Mouse (Mus musculus) thymus, adult 2 months (tissue): ENCODE measurements around the gene Usp47. TPM values are rescaled to one million over a fixed set of nuclear protein-coding genes. Genes with fewer than 3 reads are reported as not detected.

ENCODE experiments used
- DNase-seq: peaks from one replicate; pipeline ENCODE4 v3.0.0; 2021
- H3K27ac ChIP-seq: fragments of 200-500 bp; 2 replicates; pipeline ENCODE4 v1.5.1; 2012; ENCODE audit warnings: low read length, control low read depth; ENCODE audit not compliant: control insufficient read depth, insufficient read depth
- H3K27me3 ChIP-seq: fragments of 200-500 bp; 2 replicates; pipeline ENCODE4 v1.6.1; 2012; ENCODE audit warnings: mild to moderate bottlenecking, low read length, moderate library complexity, mixed read lengths; ENCODE audit not compliant: control insufficient read depth, insufficient read depth
- H3K36me3 ChIP-seq: fragments of 200-500 bp; 2 replicates; pipeline ENCODE4 v1.6.1; 2012; ENCODE audit warnings: mild to moderate bottlenecking, low read length, moderate library complexity; ENCODE audit not compliant: control insufficient read depth, insufficient read depth
- H3K4me1 ChIP-seq: fragments of 200-500 bp; replicated peaks from 2 replicates; pipeline ENCODE4 v1.6.1; 2012; ENCODE audit warnings: low read length; ENCODE audit not compliant: control insufficient read depth, insufficient read depth
- H3K4me3 ChIP-seq: fragments of 200-500 bp; 2 replicates; pipeline ENCODE4 v1.5.1; 2012; ENCODE audit warnings: mild to moderate bottlenecking, low read length, control low read depth, moderate library complexity; ENCODE audit not compliant: control insufficient read depth, insufficient read depth
- CTCF ChIP-seq: fragments of 200-500 bp; IDR thresholded peaks from 2 replicates; pipeline ENCODE4 v1.5.1; 2012; ENCODE audit warnings: mild to moderate bottlenecking, control low read depth, low read length, moderate library complexity, borderline replicate concordance; ENCODE audit not compliant: control insufficient read depth, poor library complexity, insufficient read depth; ENCODE audit errors: extremely low read depth
- POLR2A ChIP-seq: fragments of 200-500 bp; IDR thresholded peaks from 2 replicates; pipeline ENCODE4 v1.6.1; 2012; ENCODE audit warnings: mild to moderate bottlenecking, low read length, control low read depth, moderate library complexity; ENCODE audit not compliant: control insufficient read depth, poor library complexity, insufficient read depth; ENCODE audit errors: extremely low read depth
- WGBS: fragments of 180-500 bp; shearing (Covaris S2); methylation state at CpG from one replicate; pipeline ENCODE4 v1.1.7; 2018; 5-methylcytosine and 5-hydroxymethylcytosine counted together
- polyA plus RNA-seq: library from polyadenylated mRNA; depleted of rRNA; stranded (reverse); fragments of >200 nt; gene quantifications from 2 replicates; pipeline ENCODE4 v1.2.3, GENCODE M21; 2012

The Usp47 gene
- polyA plus RNA-seq, 1 experiment = 13.2 TPM

DNA sequence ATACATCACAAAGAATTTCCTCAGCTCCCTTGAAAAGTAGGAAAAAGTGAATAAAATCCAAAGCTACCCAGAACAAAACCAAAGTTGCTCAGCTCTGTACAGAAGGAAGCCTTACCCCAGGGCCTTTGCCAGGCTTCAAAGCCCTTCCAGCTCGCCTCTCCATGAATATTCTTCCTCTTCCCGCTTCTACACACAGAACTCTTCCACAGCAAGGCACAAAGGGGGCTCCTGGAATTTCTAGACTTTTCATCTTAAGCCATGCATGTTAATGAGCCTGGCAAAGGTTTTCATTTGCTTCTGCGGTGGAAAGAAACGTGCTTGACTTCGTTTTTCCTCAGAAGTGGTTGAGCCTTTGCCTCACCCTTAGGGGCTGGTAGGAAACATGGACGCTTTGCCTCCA, 108.7 kb downstream of the Usp47 start:
- Histone ChIP-seq H3K36me3 (no peaks in the 10 kb centered on the region), H3K4me1 (no peaks in the 10 kb centered on the region), H3K27ac (no peak overlapping the region), H3K4me3 (no peak overlapping the region), H3K27me3 (no peaks in the 10 kb centered on the region)
- TF ChIP-seq POLR2A (no peak), CTCF (no peak)
- 90% methylated on average over 6 of the region's 6 CpGs for WGBS
- DNase-seq = no peak

DNA sequence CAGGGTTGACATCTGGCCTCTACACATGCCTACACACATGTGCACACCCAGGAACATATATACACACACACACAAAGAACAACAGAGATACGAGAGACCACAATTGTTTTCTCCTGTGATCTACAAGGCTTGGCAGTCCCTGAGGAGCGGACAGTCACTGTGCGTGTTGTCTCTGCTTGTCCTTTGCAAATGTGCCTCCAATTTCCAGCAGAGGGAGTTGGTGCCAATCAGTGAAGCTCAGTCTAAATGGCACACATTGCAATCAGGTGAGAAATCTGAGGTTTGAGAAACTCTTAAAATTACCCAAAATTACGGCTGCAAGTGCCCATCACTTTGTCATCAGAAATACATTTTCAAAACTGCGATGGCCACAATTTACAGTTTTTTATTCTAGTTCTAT, 110.0 kb downstream of the Usp47 start:
- Histone ChIP-seq H3K27me3 (no peaks in the 10 kb centered on the region), H3K4me3 (no peak overlapping the region), H3K36me3 (no peaks in the 10 kb centered on the region), H3K27ac (no peak overlapping the region), H3K4me1 (no peaks in the 10 kb centered on the region)
- TF ChIP-seq CTCF = no peak
- no peak for DNase-seq
- 92% methylated on average over 5 of the region's 5 CpGs for WGBS

DNA sequence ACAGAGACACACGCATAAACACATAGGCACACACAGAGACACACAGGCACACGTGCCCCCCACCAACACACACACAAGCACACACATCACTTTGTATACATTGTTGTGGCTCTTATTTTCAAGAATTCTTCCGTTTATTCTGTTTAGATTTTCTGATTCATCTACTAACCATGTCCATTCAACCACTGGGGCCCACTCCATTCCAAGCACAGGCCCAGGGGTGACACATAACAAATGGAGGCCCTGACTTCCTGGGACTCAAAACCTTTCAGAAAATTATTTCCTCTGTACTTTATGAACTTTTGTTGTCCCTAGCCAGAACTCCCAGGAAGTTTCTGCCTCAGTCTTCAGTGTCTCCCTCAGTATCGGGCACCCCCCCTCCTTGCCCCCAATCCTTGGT, 111.9 kb downstream of the Usp47 start:
- no peak overlapping the region for H3K4me3 ChIP-seq
- H3K36me3 ChIP-seq = no peaks in the 10 kb centered on the region
- DNase-seq = no peak
- H3K4me1 ChIP-seq = no peaks in the 10 kb centered on the region
- 93% methylated on average over 4 of the region's 4 CpGs for WGBS
- no peak for TF ChIP-seq CTCF
- TF ChIP-seq POLR2A = no peak
- H3K27me3 ChIP-seq = no peaks in the 10 kb centered on the region
- H3K27ac ChIP-seq = no peak overlapping the region

DNA sequence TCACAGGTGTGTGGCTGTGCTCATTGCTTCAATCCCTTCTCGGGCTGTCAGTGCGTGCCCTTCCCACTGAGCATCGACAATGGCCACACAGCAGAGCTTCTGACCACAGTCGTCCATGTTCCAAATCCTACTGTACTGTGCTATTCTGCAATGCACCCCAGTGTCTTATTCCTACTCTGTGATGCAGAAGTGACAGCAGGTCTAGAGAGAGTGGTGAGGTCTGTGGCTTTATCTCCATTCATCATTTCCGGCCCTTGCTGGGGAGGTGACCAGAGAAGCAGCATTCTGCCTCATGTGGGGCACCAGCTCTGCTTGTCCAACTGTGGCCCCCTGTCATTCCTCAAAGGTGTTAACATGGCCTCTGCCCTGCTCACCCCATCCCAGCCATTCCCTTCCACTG, 113.2 kb downstream of the Usp47 start:
- 74% methylated on average over 5 of the region's 5 CpGs for WGBS
- Histone ChIP-seq H3K4me1 (no peaks in the 10 kb centered on the region), H3K36me3 (no peaks in the 10 kb centered on the region), H3K27ac (no peak overlapping the region), H3K4me3 (no peak overlapping the region), H3K27me3 (no peaks in the 10 kb centered on the region)
- TF ChIP-seq CTCF (no peak), POLR2A (no peak)
- DNase-seq = no peak

DNA sequence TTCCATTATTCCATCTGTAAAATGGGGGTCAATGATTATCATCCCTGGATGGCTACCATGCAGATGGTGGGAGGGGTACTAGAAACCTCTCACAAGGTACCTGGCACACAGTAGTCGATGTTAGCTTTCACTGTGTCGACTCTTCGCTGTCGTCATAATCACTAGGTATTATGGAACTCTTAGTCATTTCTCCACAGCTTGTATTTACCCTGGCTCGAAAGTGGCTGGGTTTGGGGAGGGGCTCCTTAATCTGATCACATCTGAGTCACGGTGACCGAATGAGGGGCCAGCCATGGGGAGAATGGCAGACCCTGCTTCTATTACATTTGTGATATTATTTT, 114.8 kb downstream of the Usp47 start:
- Histone ChIP-seq H3K27ac (no peak overlapping the region), H3K36me3 (no peaks in the 10 kb centered on the region), H3K4me3 (no peak overlapping the region), H3K4me1 (no peaks in the 10 kb centered on the region), H3K27me3 (no peaks in the 10 kb centered on the region)
- no peak for DNase-seq
- TF ChIP-seq CTCF (no peak), POLR2A (no peak)
- 93% methylated on average over 7 of the region's 7 CpGs for WGBS

DNA sequence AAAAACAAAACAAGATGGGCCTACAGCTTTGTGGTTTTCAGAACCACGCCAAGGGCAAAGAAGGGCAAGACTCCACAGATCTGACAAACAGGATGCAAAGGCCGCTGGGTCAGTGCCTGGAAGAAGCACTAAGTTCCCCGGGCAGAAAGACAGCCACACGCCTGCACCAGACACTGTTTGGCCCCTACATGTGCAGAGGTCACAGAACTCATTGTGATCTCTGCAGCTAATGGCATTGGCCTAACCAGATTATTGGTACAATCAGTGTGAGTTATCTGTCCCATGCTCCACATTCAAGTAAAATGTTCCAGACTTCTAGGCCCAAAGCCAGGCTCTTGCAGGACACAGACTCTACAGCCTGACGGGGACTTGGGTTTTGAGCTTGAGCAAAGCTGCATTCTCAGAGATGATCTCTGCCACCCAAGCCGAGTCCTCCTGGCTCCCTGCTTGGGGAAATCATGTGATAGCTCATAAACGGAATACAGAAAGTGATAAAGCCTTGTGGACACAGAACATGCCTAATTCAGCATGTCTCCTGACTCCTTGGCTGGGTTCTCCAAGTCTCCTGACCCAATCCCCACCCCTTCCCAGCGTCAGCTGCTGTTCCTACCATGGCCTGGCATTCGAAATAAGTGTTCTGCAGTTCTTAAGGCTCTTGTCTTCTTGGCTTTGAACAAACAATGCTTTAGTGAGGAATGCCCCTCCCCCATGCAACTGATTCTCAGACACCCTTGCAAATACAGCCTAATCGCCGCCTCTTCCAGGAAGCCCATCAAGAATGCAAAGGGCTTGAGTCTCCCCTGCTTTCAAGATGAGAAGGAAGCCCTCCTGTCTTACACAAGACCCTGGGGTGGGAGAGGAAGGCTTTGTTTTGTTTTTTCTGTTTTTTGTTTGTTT, 115.5 kb downstream of the Usp47 start:
- no peak for DNase-seq
- no peak overlapping the region for H3K4me3 ChIP-seq
- H3K27ac ChIP-seq = no peak overlapping the region
- no peaks in the 10 kb centered on the region for H3K4me1 ChIP-seq
- H3K27me3 ChIP-seq = no peaks in the 10 kb centered on the region
- WGBS = 71% methylated on average over 11 of the region's 11 CpGs
- TF ChIP-seq POLR2A (no peak), CTCF (no peak)
- H3K36me3 ChIP-seq = no peaks in the 10 kb centered on the region

DNA sequence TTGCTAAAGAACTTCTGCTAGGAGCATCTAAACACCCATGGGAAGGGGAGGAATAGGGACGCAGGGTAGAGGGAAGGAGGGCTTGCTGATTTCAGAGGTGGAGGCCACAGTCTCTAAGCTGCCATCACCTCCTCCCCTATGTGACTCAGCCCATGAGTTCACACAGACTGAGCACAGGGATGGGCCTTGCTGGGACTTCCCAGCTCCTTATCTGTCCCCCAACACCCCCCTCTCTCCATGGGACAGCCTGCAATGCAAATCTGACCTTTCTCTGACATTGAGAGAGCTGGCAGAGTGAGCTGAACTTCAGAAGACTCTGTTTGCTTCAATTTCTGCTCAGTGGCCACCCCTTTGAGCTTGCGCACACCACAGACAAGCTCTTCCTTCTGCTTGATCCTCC, 117.4 kb downstream of the Usp47 start:
- 93% methylated on average over 2 of the region's 2 CpGs for whole genome bisulfite sequencing
- TF ChIP-seq CTCF = no peak
- no peak for TF ChIP-seq POLR2A
- no peak for DNase-seq
- Histone ChIP-seq H3K4me3 (no peak overlapping the region), H3K4me1 (no peaks in the 10 kb centered on the region), H3K36me3 (no peaks in the 10 kb centered on the region), H3K27me3 (no peaks in the 10 kb centered on the region), H3K27ac (no peak overlapping the region)
